Mouse (Mus musculus) ES-E14 (cell line): ENCODE results near the gene Olfr1206. TPM values are rescaled to one million over a fixed set of nuclear protein-coding genes. Genes with fewer than 3 reads are reported as not detected.

Experiments
- DNase-seq: peaks from one replicate; pipeline ENCODE4 v3.0.0-alpha.2; 2013; ENCODE audit warnings: low read depth, low spot score
- H3K27ac ChIP-seq: 2 replicates; pipeline ENCODE4 v1.5.1; 2012; ENCODE audit warnings: low read depth, mild to moderate bottlenecking, low read length, moderate library complexity, mixed read lengths; ENCODE audit not compliant: poor library complexity, insufficient read depth, severe bottlenecking
- H3K36me3 ChIP-seq: 2 replicates; pipeline ENCODE4 v1.6.1; 2012; ENCODE audit warnings: mild to moderate bottlenecking, low read length, moderate library complexity, mixed read lengths; ENCODE audit not compliant: control insufficient read depth, poor library complexity, insufficient read depth, severe bottlenecking
- H3K4me1 ChIP-seq, 2 experiments: fragments of 150-350 bp in 1 of 2; sonication (generic) in 1 of 2; 2 replicates each; pipeline ENCODE4 v1.6.1; 2012; ENCODE audit warnings: low read length in 2 of 2, mild to moderate bottlenecking in 1 of 2, mixed read lengths in 1 of 2; ENCODE audit not compliant: control insufficient read depth in 2 of 2, insufficient read depth in 2 of 2, poor library complexity in 1 of 2
- H3K4me3 ChIP-seq, 2 experiments: fragments of 150-350 bp in 1 of 2; sonication (generic) in 1 of 2; 2 replicates each; pipeline ENCODE4 v1.5.1; 2012; ENCODE audit warnings: low read length in 2 of 2, low read depth in 1 of 2, mild to moderate bottlenecking in 1 of 2, mixed read lengths in 1 of 2; ENCODE audit not compliant: insufficient read depth in 1 of 2, poor library complexity in 1 of 2, severe bottlenecking in 1 of 2
- H3K9ac ChIP-seq: 2 replicates; pipeline ENCODE4 v1.6.1; 2012; ENCODE audit warnings: low read depth, mild to moderate bottlenecking, low read length, mixed read lengths; ENCODE audit not compliant: poor library complexity, insufficient read depth, severe bottlenecking
- H3K9me3 ChIP-seq: fragments of 150-350 bp; sonication (generic); 2 replicates; pipeline ENCODE4 v1.6.1; 2012; ENCODE audit warnings: low read depth, mild to moderate bottlenecking, low read length; ENCODE audit not compliant: control insufficient read depth, insufficient read depth
- CHD2 ChIP-seq: IDR thresholded peaks from 2 replicates; pipeline ENCODE4 v1.6.1; 2014; ENCODE audit warnings: mild to moderate bottlenecking, low read depth, low read length, inconsistent platforms
- HCFC1 ChIP-seq: IDR thresholded peaks from 2 replicates; pipeline ENCODE4 v1.6.1; 2012; ENCODE audit warnings: low read length, inconsistent platforms, borderline replicate concordance; ENCODE audit not compliant: insufficient read depth
- MAFK ChIP-seq: IDR thresholded peaks from 2 replicates; pipeline ENCODE4 v1.6.1; 2014; ENCODE audit warnings: mild to moderate bottlenecking, low read depth, low read length, inconsistent platforms; ENCODE audit not compliant: insufficient read depth
- ZC3H11A ChIP-seq: IDR thresholded peaks from 2 replicates; pipeline ENCODE4 v1.6.1; 2012; ENCODE audit warnings: low read depth, mild to moderate bottlenecking, inconsistent platforms, low read length, borderline replicate concordance
- ZNF384 ChIP-seq: IDR thresholded peaks from 2 replicates; pipeline ENCODE4 v1.6.1; 2012; ENCODE audit warnings: low read depth, low read length, inconsistent platforms
- in situ Hi-C, 2 experiments: fragments of 600-800 bp; cut with MboI; formaldehyde crosslinking; loops; one replicate each; pipeline ENCODE4 v1.15.1; 2025; ENCODE audit warnings: low sequenced_read_pairs in 2 of 2, inconsistent platforms in 1 of 2; ENCODE audit not compliant: unreplicated experiment in 2 of 2
- total RNA-seq: library from RNA; depleted of rRNA; stranded (reverse); fragments of 300-350 nt; gene quantifications from 2 replicates; pipeline ENCODE4 v1.2.3, GENCODE M21; 2012; rRNA removed

Olfr1206 gene
- total RNA-seq, 1 experiment = not detected

GRCm38 (mm10) chr2:88902211-88902610, 39.2 kb downstream of the Olfr1206 start, which contains the start of gene Olfr1208:
Gene Olfr1208 (minus strand): TSS chr2:88902311.
- no peak within 1 kb of the TSS for H3K27ac ChIP-seq
- H3K9me3 ChIP-seq = no peaks in the 10 kb centered on the region
- in situ Hi-C loops = no loop called here
- no peaks in the 10 kb centered on the region for H3K4me1 ChIP-seq
- TF ChIP-seq ZC3H11A (no peak), ZNF384 (no peak), CHD2 (no peak), MAFK (no peak), HCFC1 (no peak)
- no peaks in the 10 kb centered on the region for H3K36me3 ChIP-seq
- no peak within 1 kb of the TSS for H3K9ac ChIP-seq
- no peak for DNase-seq
- H3K4me3 ChIP-seq = no peak within 1 kb of the TSS

- Histone ChIP-seq H3K36me3 (no peaks in the 10 kb centered on the region), H3K4me3 (no peak within 1 kb of the TSS), H3K4me1 (no peaks in the 10 kb centered on the region), H3K9me3 (no peaks in the 10 kb centered on the region), H3K27ac (no peak within 1 kb of the TSS), H3K9ac (no peak within 1 kb of the TSS)
- no peak for TF ChIP-seq MAFK
- no peak for TF ChIP-seq ZC3H11A
- no peak for TF ChIP-seq HCFC1
- no peak for TF ChIP-seq CHD2
- TF ChIP-seq ZNF384 = no peak
- DNase-seq = no peak
- in situ Hi-C loops = no loop called here
Observed at GRCm38 (mm10) chr2:88915057-88915456, 52.0 kb downstream of the Olfr1206 start, which contains the start of gene Olfr1209. Gene Olfr1209 (minus strand): TSS chr2:88915157.

Other genes starting within 250 kb of the Olfr1206 start
- gene Olfr1191-ps1, start 222.7 kb upstream of the Olfr1206 start, total RNA-seq = not detected in 2 replicates
- not detected in 2 replicates for gene Olfr1192-ps1, start 214.7 kb upstream of the Olfr1206 start, total RNA-seq
- gene Olfr1193, start 187.6 kb upstream of the Olfr1206 start, total RNA-seq = not detected in 2 replicates
- not detected in 2 replicates for gene Olfr1195, start 174.0 kb upstream of the Olfr1206 start, total RNA-seq
- 0.09 and 0.11 TPM in 2 replicates for gene Olfr1196, start 158.6 kb upstream of the Olfr1206 start, total RNA-seq
- not detected in 2 replicates for gene Olfr1197, start 130.9 kb upstream of the Olfr1206 start, total RNA-seq
- not detected in 2 replicates for gene Olfr1198, start 111.9 kb upstream of the Olfr1206 start, total RNA-seq
- gene Olfr1199, start 102.8 kb upstream of the Olfr1206 start, total RNA-seq = not detected in 2 replicates
- gene Olfr1200, start 92.7 kb upstream of the Olfr1206 start, total RNA-seq = not detected in 2 replicates
- gene Olfr1201, start 70.2 kb upstream of the Olfr1206 start, total RNA-seq = not detected in 2 replicates
- not detected in 2 replicates for gene Olfr1202, start 48.7 kb upstream of the Olfr1206 start, total RNA-seq
- gene Olfr1205, start 33.5 kb upstream of the Olfr1206 start, total RNA-seq = not detected in 2 replicates
- not detected in 2 replicates for gene Olfr1204, start 13.9 kb upstream of the Olfr1206 start, total RNA-seq
- not detected in 2 replicates for gene Olfr1208, start 39.1 kb downstream of the Olfr1206 start, total RNA-seq
- gene Olfr1209, start 51.9 kb downstream of the Olfr1206 start, total RNA-seq = not detected in 2 replicates
- not detected in 2 replicates for gene Olfr1211, start 74.9 kb downstream of the Olfr1206 start, total RNA-seq
- not detected in 2 replicates for gene Olfr1212, start 90.7 kb downstream of the Olfr1206 start, total RNA-seq
- gene Gm13762, start 117.0 kb downstream of the Olfr1206 start, total RNA-seq = not detected in 2 replicates
- not detected in 2 replicates for gene Olfr1214, start 129.4 kb downstream of the Olfr1206 start, total RNA-seq
- gene Olfr1215, start 143.7 kb downstream of the Olfr1206 start, total RNA-seq = not detected in 2 replicates
- gene Olfr1216, start 155.1 kb downstream of the Olfr1206 start, total RNA-seq = not detected in 2 replicates
- gene Olfr1217, start 168.8 kb downstream of the Olfr1206 start, total RNA-seq = not detected in 2 replicates
- gene Olfr1218, start 198.0 kb downstream of the Olfr1206 start, total RNA-seq = not detected in 2 replicates
- gene Olfr1219, start 220.3 kb downstream of the Olfr1206 start, total RNA-seq = not detected in 2 replicates
- gene Olfr1220, start 243.6 kb downstream of the Olfr1206 start, total RNA-seq = not detected in 2 replicates